Mouse (Mus musculus) lung, adult 2 months (tissue): ENCODE measurements around the gene Tnrc6c. TPM values are rescaled to one million over a fixed set of nuclear protein-coding genes. Genes with fewer than 3 reads are reported as not detected.

ENCODE experiments used
- DNase-seq: peaks from one replicate; pipeline ENCODE4 v3.0.0; 2022
- H3K4me1 ChIP-seq: fragments of 200-500 bp; 2 replicates; pipeline ENCODE4 v1.6.1; 2011; ENCODE audit warnings: low read length; ENCODE audit not compliant: control insufficient read depth, insufficient read depth
- H3K4me3 ChIP-seq: fragments of 200-500 bp; replicated peaks from 2 replicates; pipeline ENCODE3; 2011; ENCODE audit warnings: low read depth, mild to moderate bottlenecking, control low read depth, low read length; ENCODE audit errors: extremely low read depth
- CTCF ChIP-seq: fragments of 200-500 bp; IDR thresholded peaks from 2 replicates; pipeline ENCODE4 v1.5.1; 2011; ENCODE audit warnings: mild to moderate bottlenecking, low read length, control low read depth; ENCODE audit not compliant: insufficient read depth
- POLR2A ChIP-seq: fragments of 200-500 bp; IDR thresholded peaks from 2 replicates; pipeline ENCODE4 v1.6.1; 2011; ENCODE audit warnings: low read depth, mild to moderate bottlenecking, control low read depth, low read length, borderline replicate concordance; ENCODE audit errors: extremely low read depth
- WGBS: fragments of 180-500 bp; shearing (Covaris S2); methylation state at CpG from one replicate; pipeline ENCODE4 v1.1.7; 2018; 5-methylcytosine and 5-hydroxymethylcytosine counted together
- polyA plus RNA-seq: library from polyadenylated mRNA; depleted of rRNA; stranded (reverse); fragments of >200 nt; gene quantifications from 2 replicates; pipeline ENCODE4 v1.2.3, GENCODE M21; 2012

Gene Tnrc6c
- polyA plus RNA-seq, 1 experiment = 21.3 TPM

- 86% methylated on average over 7 of the region's 7 CpGs for WGBS
- TF ChIP-seq POLR2A (no peak), CTCF (no peak)
- H3K4me1 ChIP-seq = peaks cover 3% of the 10 kb centered on the region; the same call in 1 of the 2 replicates
- H3K4me3 ChIP-seq = no peak overlapping the region
- no peak for DNase-seq
Observed at GRCm38 (mm10) chr11:117731470-117731869, 77.4 kb downstream of the Tnrc6c start.

GRCm38 (mm10) chr11:117736037-117736689 is 82.1 kb downstream of the Tnrc6c start:
- DNase-seq = no peak

GRCm38 (mm10) chr11:117738123-117738522 is 84.0 kb downstream of the Tnrc6c start:
- Histone ChIP-seq H3K4me3 (no peak overlapping the region), H3K4me1 (no peaks in the 10 kb centered on the region)
- WGBS = 86% methylated on average over 5 of the region's 5 CpGs
- TF ChIP-seq CTCF (no peak), POLR2A (no peak)
- no peak for DNase-seq

More at GRCm38 (mm10) chr11:117736037-117736689, 82.1 kb downstream of the Tnrc6c start:
- no peaks in the 10 kb centered on the region for H3K4me1 ChIP-seq
- 35% methylated on average over 5 of the region's 5 CpGs for WGBS
- TF ChIP-seq CTCF (no peak), POLR2A (no peak)
- no peak overlapping the region for H3K4me3 ChIP-seq

- no peaks in the 10 kb centered on the region for H3K4me1 ChIP-seq
- H3K4me3 ChIP-seq = no peak overlapping the region
- TF ChIP-seq CTCF (no peak), POLR2A (no peak)
- DNase-seq = no peak
- WGBS = 93% methylated on average over 6 of the region's 6 CpGs
Observed at GRCm38 (mm10) chr11:117741128-117741527, 87.0 kb downstream of the Tnrc6c start.

- DNase-seq = no peak
- no peaks in the 10 kb centered on the region for H3K4me1 ChIP-seq
- WGBS = 73% methylated on average over 8 of the region's 8 CpGs
- no peak overlapping the region for H3K4me3 ChIP-seq
- TF ChIP-seq POLR2A = no peak
- TF ChIP-seq CTCF = no peak
Observed at GRCm38 (mm10) chr11:117742243-117742642, 88.2 kb downstream of the Tnrc6c start.

GRCm38 (mm10) chr11:117742715-117743114 is 88.6 kb downstream of the Tnrc6c start:
- DNase-seq = no peak
- TF ChIP-seq POLR2A (no peak), CTCF (no peak)
- 74% methylated on average over 8 of the region's 8 CpGs for WGBS
- no peak overlapping the region for H3K4me3 ChIP-seq
- no peaks in the 10 kb centered on the region for H3K4me1 ChIP-seq

- DNase-seq = no peak
- WGBS = 69% methylated on average over 4 of the region's 4 CpGs
- Histone ChIP-seq H3K4me1 (no peaks in the 10 kb centered on the region), H3K4me3 (no peak overlapping the region)
- TF ChIP-seq POLR2A (no peak), CTCF (no peak)
Observed at GRCm38 (mm10) chr11:117743454-117744030, 89.5 kb downstream of the Tnrc6c start.

- TF ChIP-seq POLR2A (no peak), CTCF (no peak)
- 83% methylated on average over 4 of the region's 4 CpGs for WGBS
- no peak for DNase-seq
- no peaks in the 10 kb centered on the region for H3K4me1 ChIP-seq
- no peak overlapping the region for H3K4me3 ChIP-seq
Observed at GRCm38 (mm10) chr11:117748628-117749027, 94.5 kb downstream of the Tnrc6c start.

GRCm38 (mm10) chr11:117749414-117749813 is 95.3 kb downstream of the Tnrc6c start:
- no peak overlapping the region for H3K4me3 ChIP-seq
- DNase-seq = no peak
- no peaks in the 10 kb centered on the region for H3K4me1 ChIP-seq
- WGBS = 80% methylated on average over 10 of the region's 10 CpGs
- TF ChIP-seq CTCF (no peak), POLR2A (no peak)

GRCm38 (mm10) chr11:117751544-117751943 is 97.5 kb downstream of the Tnrc6c start:
- DNase-seq = no peak
- 83% methylated on average over 6 of the region's 6 CpGs for WGBS
- no peak overlapping the region for H3K4me3 ChIP-seq
- no peak for TF ChIP-seq CTCF
- TF ChIP-seq POLR2A = no peak
- H3K4me1 ChIP-seq = no peaks in the 10 kb centered on the region
